ENCODE assay signal across 18 mouse cellular contexts in the genomic region with DNA sequence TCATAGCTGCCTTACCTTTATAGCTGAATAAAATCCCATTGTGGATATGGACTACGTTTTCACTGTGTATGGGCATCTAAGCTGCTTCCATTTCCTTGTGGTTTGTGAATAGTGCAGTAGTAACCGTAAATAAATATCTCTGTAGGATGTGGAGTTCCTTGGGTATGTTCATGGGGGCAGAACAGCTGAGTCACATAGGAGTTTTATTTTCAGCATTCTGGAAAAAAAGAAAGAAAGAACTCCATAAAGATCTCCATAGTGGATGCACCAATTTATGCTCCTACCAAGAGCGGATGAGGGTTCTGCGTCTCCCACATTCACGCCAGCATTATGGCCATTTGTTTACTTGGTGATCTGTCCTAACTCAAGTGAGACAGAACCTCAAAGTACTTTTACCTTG.
DNase-seq lines count a peak whose midpoint lies in the region; ATAC-seq lines count a peak whose summit lies in the region.
"Had no signal": no experiment of that assay in that cellular context is flagged by ENCODE, and none has a peak within 500 bp of the region (broad histone marks: within the 10 kb centered on the region; RNA-seq: fewer than 3 reads in every experiment).

No protein-coding gene starts in this region.

- peak; percentile 93 for ATAC-seq in frontal cortex, adult (ENCODE audit: low TSS enrichment)
- ATAC-seq: activated CD4-positive, CD25-positive, alpha-beta regulatory T cell, adult 4 months; CD4-positive, CD25-positive, alpha-beta regulatory T cell, adult 4 months; Patski had no signal

- no peak for DNase-seq in frontal cortex, postnatal 10 days (ENCODE audit: low spot score in 2 of 2)
- peak; percentile 26 for DNase-seq in brain, adult 2 months (ENCODE audit: low read depth, low spot score)
- no peak for DNase-seq in embryo, embryonic 11 days
- DNase-seq: adrenal gland, adult 2 months; adrenal gland, adult 8-10 months; adrenal gland, postnatal 10 days; adrenal gland, postnatal 14 days; adrenal gland, postnatal 25 days; adrenal gland, postnatal 36 days; B cell, adult 2 months; cerebellum, adult 11 months; cerebellum, adult 11-12 months; cerebellum, adult 18-20 months; cerebellum, adult 2 months had no signal
